In genomic region chr5:30982357-30982756, GRCm38 (mm10) we compare ENCODE assay signal across 9 mouse cellular contexts. TPM values are rescaled to one million over a fixed set of nuclear protein-coding genes. Genes with fewer than 3 reads are reported as not detected.
DNase-seq lines count a peak whose midpoint lies in the region; ATAC-seq and TF ChIP-seq lines count a peak whose summit lies in the region.
"Had no signal": no experiment of that assay in that cellular context is flagged by ENCODE, and none has a peak within 500 bp of the region (broad histone marks: within the 10 kb centered on the region; RNA-seq: fewer than 3 reads in every experiment).

No protein-coding gene starts in this region.

- WGBS in intestine, postnatal 0 days = 26% methylated on average over 2 of the region's 2 CpGs
- 17% methylated on average over 2 of the region's 2 CpGs for WGBS in intestine, embryonic 15.5 days

- H3K9me3 ChIP-seq in intestine, postnatal 0 days (ENCODE audit: control insufficient read depth) = no peaks in the 10 kb centered on the region
- no peaks in the 10 kb centered on the region for H3K9me3 ChIP-seq in intestine, embryonic 15.5 days
- no peaks in the 10 kb centered on the region for H3K9me3 ChIP-seq in ES-Bruce4 (replicated peaks; ENCODE audit: control insufficient read depth, insufficient read depth, low read length, poor library complexity, severe bottlenecking)
- H3K9me3 ChIP-seq: limb, embryonic 15.5 days had no signal

- no peak for TF ChIP-seq POLR2A in ES-Bruce4 (IDR thresholded peaks at IDR 0.05; ENCODE audit: insufficient read depth, low read length)

- no peak overlapping the region for H3K4me2 ChIP-seq in intestine, postnatal 0 days (replicated peaks; ENCODE audit: low read depth)
- H3K4me2 ChIP-seq in intestine, embryonic 15.5 days (replicated peaks) = no peak overlapping the region
- H3K4me2 ChIP-seq: limb, embryonic 15.5 days had no signal

- no peak for TF ChIP-seq EP300 in ES-Bruce4 (IDR thresholded peaks at IDR 0.05; ENCODE audit: insufficient read depth, low read depth, low read length)

- H3K27ac ChIP-seq in intestine, postnatal 0 days (ENCODE audit: low read depth, low read length) = no peak overlapping the region
- H3K27ac ChIP-seq in intestine, embryonic 15.5 days = no peak overlapping the region
- no peak overlapping the region for H3K27ac ChIP-seq in ES-Bruce4 (ENCODE audit: insufficient read depth, low read length)
- H3K27ac ChIP-seq: limb, embryonic 15.5 days had no signal

- no peak overlapping the region for H3K9ac ChIP-seq in intestine, postnatal 0 days (ENCODE audit: low read depth, low read length)
- H3K9ac ChIP-seq in intestine, embryonic 15.5 days = no peak overlapping the region
- no peak overlapping the region; the same call in 1 of the 2 replicates for H3K9ac ChIP-seq in ES-Bruce4 (ENCODE audit: low read depth, poor library complexity, severe bottlenecking)
- H3K9ac ChIP-seq: limb, embryonic 15.5 days had no signal

- H3K4me1 ChIP-seq in intestine, postnatal 0 days (replicated peaks; ENCODE audit: control insufficient read depth, insufficient read depth, low read length) = no peaks in the 10 kb centered on the region
- no peaks in the 10 kb centered on the region for H3K4me1 ChIP-seq in intestine, embryonic 15.5 days (replicated peaks)
- H3K4me1 ChIP-seq in ES-Bruce4 (ENCODE audit: control insufficient read depth, insufficient read depth, low read length) = no peaks in the 10 kb centered on the region
- H3K4me1 ChIP-seq: limb, embryonic 15.5 days had no signal

- H3K4me3 ChIP-seq in intestine, postnatal 0 days (ENCODE audit: low read depth, low read length) = no peak overlapping the region
- H3K4me3 ChIP-seq in intestine, embryonic 15.5 days (replicated peaks) = no peak overlapping the region
- no peak overlapping the region for H3K4me3 ChIP-seq in ES-Bruce4 (ENCODE audit: low read depth, low read length)
- H3K4me3 ChIP-seq: limb, embryonic 15.5 days had no signal

- peak; percentile 76 for TF ChIP-seq CTCF in intestine, postnatal 0 days (IDR thresholded peaks at IDR 0.05; ENCODE audit: low read depth)
- TF ChIP-seq CTCF in ES-Bruce4 (IDR thresholded peaks at IDR 0.05; ENCODE audit: low read depth, low read length) = peak; percentile 9

- no peaks in the 10 kb centered on the region for H3K27me3 ChIP-seq in intestine, postnatal 0 days (replicated peaks; ENCODE audit: control insufficient read depth, insufficient read depth, low read length)
- H3K27me3 ChIP-seq in intestine, embryonic 15.5 days (replicated peaks) = no peaks in the 10 kb centered on the region
- H3K27me3 ChIP-seq in ES-Bruce4 (ENCODE audit: control insufficient read depth, insufficient read depth, low read length, poor library complexity, severe bottlenecking) = no peaks in the 10 kb centered on the region
- H3K27me3 ChIP-seq: limb, embryonic 15.5 days had no signal

- peak; percentile 52 for DNase-seq in 3T3-L1 (ENCODE audit: low read depth, low spot score)
- peak; percentile 26 to 70 for DNase-seq in layer of hippocampus, adult 18-20 months (ENCODE audit: low spot score in 2 of 2)
- DNase-seq in ovary, adult 18-20 months (ENCODE audit: low spot score) = no peak
- DNase-seq in yolk sac, embryonic 10.5 days (ENCODE audit: low spot score) = no peak
- DNase-seq in thymus, postnatal 36 days = no peak

- no peak for ATAC-seq in intestine, postnatal 0 days
- ATAC-seq in intestine, embryonic 15.5 days = no peak

- H3K36me3 ChIP-seq in intestine, postnatal 0 days (ENCODE audit: control insufficient read depth, insufficient read depth) = no peaks in the 10 kb centered on the region
- no peaks in the 10 kb centered on the region for H3K36me3 ChIP-seq in intestine, embryonic 15.5 days
- no peaks in the 10 kb centered on the region for H3K36me3 ChIP-seq in ES-Bruce4 (ENCODE audit: control insufficient read depth, insufficient read depth, low read length, poor library complexity, severe bottlenecking)
- H3K36me3 ChIP-seq: limb, embryonic 15.5 days had no signal

RNA-seq across cellular contexts. Expression of gene Tcf23, which starts 13.9 kb away (rescaled TPM):
- 1.8 and 2.3 TPM in 2 replicates for polyA plus RNA-seq in intestine, postnatal 0 days (2015; fragmentation: Nextera tagmentation; extraction: Ambion mirVana)
- polyA plus RNA-seq in intestine, embryonic 15.5 days (2015; fragmentation: Nextera tagmentation; extraction: Ambion mirVana) = 2.2 and 2.3 TPM in 2 replicates
- polyA plus RNA-seq in ES-Bruce4 (2011; ENCODE audit: insufficient read depth, insufficient read length, low read depth, missing spikeins) = not detected in 2 replicates
- total RNA-seq in layer of hippocampus, adult 18-20 months (2021) = under 1 TPM; 0.12 to 0.30 TPM

RNA-seq across cellular contexts. Expression of gene Preb, which starts 22.2 kb away (rescaled TPM):
- 150 and 161 TPM in 2 replicates for polyA plus RNA-seq in intestine, postnatal 0 days (2015; fragmentation: Nextera tagmentation; extraction: Ambion mirVana)
- 166 and 192 TPM in 2 replicates for polyA plus RNA-seq in intestine, embryonic 15.5 days (2015; fragmentation: Nextera tagmentation; extraction: Ambion mirVana)
- 71.0 and 84.4 TPM in 2 replicates for polyA plus RNA-seq in ES-Bruce4 (2011; ENCODE audit: insufficient read depth, insufficient read length, low read depth, missing spikeins)
- total RNA-seq in layer of hippocampus, adult 18-20 months (2021) = 100 to 1,000 TPM; 119 to 125 TPM

RNA-seq across cellular contexts. Expression of gene Cgref1, which starts 37.0 kb away (rescaled TPM):
- polyA plus RNA-seq in intestine, postnatal 0 days (2015; fragmentation: Nextera tagmentation; extraction: Ambion mirVana) = 535 and 618 TPM in 2 replicates
- polyA plus RNA-seq in intestine, embryonic 15.5 days (2015; fragmentation: Nextera tagmentation; extraction: Ambion mirVana) = 36.1 and 42.8 TPM in 2 replicates
- polyA plus RNA-seq in ES-Bruce4 (2011; ENCODE audit: insufficient read depth, insufficient read length, low read depth, missing spikeins) = 26.1 and 26.3 TPM in 2 replicates
- total RNA-seq in layer of hippocampus, adult 18-20 months (2021) = 10 to 100 TPM; 15.0 to 16.2 TPM

Comparison
In these comparisons a context has a peak if more than half of its experiments do, and no peak if none do; other contexts are left out.
1. RNA of gene Cgref1, which starts 37.0 kb away (polyA plus RNA-seq): 535 to 618 TPM in intestine, postnatal 0 days; 36.1 to 42.8 TPM in intestine, embryonic 15.5 days and 26.1 to 26.3 TPM in ES-Bruce4; every median in the first group is over 10 times any median in the second.
2. DNase-seq: peak in 3T3-L1 (single experiment) and layer of hippocampus, adult 18-20 months (2 of 2); none in ovary, adult 18-20 months (single experiment), yolk sac, embryonic 10.5 days (single experiment) and thymus, postnatal 36 days (0 of 2).